Mouse (Mus musculus) neural tube, embryonic 12.5 days (tissue): ENCODE results near the gene Scube1. TPM values are rescaled to one million over a fixed set of nuclear protein-coding genes. Genes with fewer than 3 reads are reported as not detected.

Experiments used
- ATAC-seq: fragments of 200-750 bp; cut with Nextera tagmentation; 2 replicates; pipeline ENCODE4 v1.8.0; 2017; ENCODE audit warnings: low read depth, mild to moderate bottlenecking, moderate TSS enrichment, moderate library complexity; ENCODE audit not compliant: low FRiP score
- H3K27ac ChIP-seq: fragments of 300-500 bp; sonication (generic); 2 replicates; pipeline ENCODE4 v1.5.1; 2016
- H3K27me3 ChIP-seq: fragments of 300-500 bp; sonication (generic); replicated peaks from 2 replicates; pipeline ENCODE4 v1.6.1; 2016; ENCODE audit warnings: mild to moderate bottlenecking
- H3K36me3 ChIP-seq: fragments of 300-500 bp; sonication (generic); 2 replicates; pipeline ENCODE4 v1.6.1; 2016; ENCODE audit warnings: mild to moderate bottlenecking
- H3K4me1 ChIP-seq: fragments of 300-500 bp; sonication (generic); 2 replicates; pipeline ENCODE4 v1.6.1; 2016
- H3K4me2 ChIP-seq: fragments of 300-500 bp; sonication (generic); replicated peaks from 2 replicates; pipeline ENCODE4 v1.6.1; 2016; ENCODE audit warnings: mild to moderate bottlenecking
- H3K4me3 ChIP-seq: fragments of 300-500 bp; sonication (generic); 2 replicates; pipeline ENCODE4 v1.5.1; 2016
- H3K9ac ChIP-seq: fragments of 300-500 bp; sonication (generic); 2 replicates; pipeline ENCODE4 v1.6.1; 2016; ENCODE audit warnings: mild to moderate bottlenecking
- H3K9me3 ChIP-seq: fragments of 300-500 bp; sonication (generic); 2 replicates; pipeline ENCODE4 v1.6.1; 2016; ENCODE audit warnings: mild to moderate bottlenecking
- WGBS: fragments of 180-500 bp; shearing (Covaris S2); methylation state at CpG from one replicate; pipeline ENCODE4 v1.1.7; 2016; 5-methylcytosine and 5-hydroxymethylcytosine counted together
- polyA plus RNA-seq: library from polyadenylated mRNA; unstranded; fragments of >200 nt; fragmentation: Nextera tagmentation; extraction: Ambion mirVana; gene quantifications from 2 replicates; pipeline ENCODE4 v1.2.1, GENCODE M21; 2016

Scube1 gene
- polyA plus RNA-seq, 1 experiment from 2014 or later, result 32.4 TPM

GRCm38 (mm10) chr15:83568544-83568943 is 156.3 kb downstream of the Scube1 start:
- Histone ChIP-seq H3K27ac (no peak overlapping the region), H3K36me3 (no peaks in the 10 kb centered on the region), H3K4me2 (no peak overlapping the region), H3K4me3 (no peak overlapping the region), H3K27me3 (peaks cover 5% of the 10 kb centered on the region; the same call in 1 of the 2 replicates), H3K4me1 (peaks cover 10% of the 10 kb centered on the region), H3K9me3 (no peaks in the 10 kb centered on the region), H3K9ac (no peak overlapping the region)
- no peak for ATAC-seq
- WGBS, result 94% methylated on average over 5 of the region's 5 CpGs

- H3K9ac ChIP-seq, result no peak overlapping the region
- no peaks in the 10 kb centered on the region for H3K36me3 ChIP-seq
- no peak overlapping the region for H3K4me3 ChIP-seq
- no peak for ATAC-seq
- WGBS, result 90% methylated on average over 3 of the region's 3 CpGs
- peaks cover 15% of the 10 kb centered on the region for H3K4me1 ChIP-seq
- no peaks in the 10 kb centered on the region for H3K9me3 ChIP-seq
- H3K27ac ChIP-seq, result no peak overlapping the region
- H3K27me3 ChIP-seq, result peaks cover 12% of the 10 kb centered on the region; the same call in 1 of the 2 replicates
- no peak overlapping the region for H3K4me2 ChIP-seq
Observed at GRCm38 (mm10) chr15:83567728-83568127, 157.1 kb downstream of the Scube1 start.

- no peaks in the 10 kb centered on the region for H3K36me3 ChIP-seq
- 80% methylated on average over 5 of the region's 5 CpGs for WGBS
- H3K9me3 ChIP-seq, result no peaks in the 10 kb centered on the region
- no peak overlapping the region for H3K9ac ChIP-seq
- H3K4me1 ChIP-seq, result peaks cover 15% of the 10 kb centered on the region
- no peak overlapping the region for H3K4me2 ChIP-seq
- no peak for ATAC-seq
- no peak overlapping the region for H3K4me3 ChIP-seq
- H3K27me3 ChIP-seq, result peaks cover 12% of the 10 kb centered on the region; the same call in 1 of the 2 replicates
- no peak overlapping the region for H3K27ac ChIP-seq
Observed at GRCm38 (mm10) chr15:83566006-83566405, 158.8 kb downstream of the Scube1 start.

GRCm38 (mm10) chr15:83565434-83565833 is 159.4 kb downstream of the Scube1 start:
- Histone ChIP-seq H3K9me3 (no peaks in the 10 kb centered on the region), H3K4me2 (no peak overlapping the region), H3K4me3 (no peak overlapping the region), H3K4me1 (peaks cover 15% of the 10 kb centered on the region), H3K36me3 (no peaks in the 10 kb centered on the region), H3K27ac (no peak overlapping the region), H3K27me3 (peaks cover 12% of the 10 kb centered on the region; the same call in 1 of the 2 replicates), H3K9ac (no peak overlapping the region)
- WGBS, result 84% methylated on average over 3 of the region's 3 CpGs
- ATAC-seq, result no peak

GRCm38 (mm10) chr15:83563857-83564651 is 160.8 kb downstream of the Scube1 start:
- peaks cover 15% of the 10 kb centered on the region for H3K4me1 ChIP-seq
- H3K27me3 ChIP-seq, result peaks cover 12% of the 10 kb centered on the region; the same call in 1 of the 2 replicates
- H3K9ac ChIP-seq, result peak overlapping the region; percentile 40
- peak overlapping the region; percentile 21 for H3K4me3 ChIP-seq
- no peak overlapping the region for H3K27ac ChIP-seq
- ATAC-seq, result no peak
- no peaks in the 10 kb centered on the region for H3K9me3 ChIP-seq
- 1% methylated on average over 27 of the region's 27 CpGs for WGBS
- no peaks in the 10 kb centered on the region for H3K36me3 ChIP-seq
- peak overlapping the region; percentile 86 for H3K4me2 ChIP-seq

GRCm38 (mm10) chr15:83563327-83563856 is 161.4 kb downstream of the Scube1 start, which contains the start of the genes Tspo and Mcat:
Gene Tspo (plus strand): TSS chr15:83563592.
Gene Mcat (minus strand): TSS chr15:83563787.
- Histone ChIP-seq H3K4me1 (peaks cover 15% of the 10 kb centered on the region), H3K9ac (peak within 1 kb of the TSS; percentile 40), H3K4me2 (peak within 1 kb of the TSS; percentile 86), H3K4me3 (peak within 1 kb of the TSS; percentile 21), H3K36me3 (no peaks in the 10 kb centered on the region), H3K27ac (no peak within 1 kb of the TSS), H3K27me3 (peaks cover 12% of the 10 kb centered on the region; the same call in 1 of the 2 replicates), H3K9me3 (no peaks in the 10 kb centered on the region)
- 2% methylated on average over 28 of the region's 28 CpGs for WGBS
- no peak for ATAC-seq

GRCm38 (mm10) chr15:83562626-83563270 is 162.1 kb downstream of the Scube1 start:
- no peak overlapping the region for H3K9ac ChIP-seq
- H3K27me3 ChIP-seq, result peaks cover 12% of the 10 kb centered on the region; the same call in 1 of the 2 replicates
- H3K9me3 ChIP-seq, result no peaks in the 10 kb centered on the region
- ATAC-seq, result no peak
- no peak overlapping the region for H3K4me3 ChIP-seq
- peaks cover 15% of the 10 kb centered on the region for H3K4me1 ChIP-seq
- H3K27ac ChIP-seq, result no peak overlapping the region
- WGBS, result 40% methylated on average over 15 of the region's 15 CpGs
- no peaks in the 10 kb centered on the region for H3K36me3 ChIP-seq
- H3K4me2 ChIP-seq, result peak overlapping the region; percentile 86

GRCm38 (mm10) chr15:83560941-83561477 is 163.8 kb downstream of the Scube1 start:
- WGBS, result 66% methylated on average over 5 of the region's 5 CpGs
- no peak overlapping the region for H3K4me2 ChIP-seq
- H3K4me3 ChIP-seq, result no peak overlapping the region
- H3K27me3 ChIP-seq, result peaks cover 12% of the 10 kb centered on the region; the same call in 1 of the 2 replicates
- H3K9ac ChIP-seq, result no peak overlapping the region
- H3K36me3 ChIP-seq, result no peaks in the 10 kb centered on the region
- no peak for ATAC-seq
- H3K9me3 ChIP-seq, result no peaks in the 10 kb centered on the region
- peaks cover 15% of the 10 kb centered on the region for H3K4me1 ChIP-seq
- no peak overlapping the region for H3K27ac ChIP-seq

- Histone ChIP-seq H3K27me3 (no peaks in the 10 kb centered on the region), H3K9ac (peak overlapping the region; percentile 94), H3K4me2 (peak overlapping the region; percentile 74), H3K4me3 (peak overlapping the region; percentile 85), H3K27ac (peak overlapping the region; percentile 81), H3K9me3 (no peaks in the 10 kb centered on the region), H3K4me1 (0 out of 2 replicates have a peak, but pooled peaks cover 4% of the 10 kb centered on the region), H3K36me3 (peaks cover 20% of the 10 kb centered on the region)
- WGBS, result 1% methylated on average over 74 of the region's 74 CpGs
- ATAC-seq, result peak; percentile 84
Observed at GRCm38 (mm10) chr15:83555161-83555974, 169.5 kb downstream of the Scube1 start.
